Mouse (Mus musculus) neural tube, embryonic 10.5 days (tissue): Measurements from ENCODE around the gene Ppil2.

Experiments used
- DNase-seq: peaks from one replicate; pipeline ENCODE4 v3.0.0-alpha.2; 2017; ENCODE audit warnings: low spot score; ENCODE audit errors: extremely low spot score

The Ppil2 gene

DNA sequence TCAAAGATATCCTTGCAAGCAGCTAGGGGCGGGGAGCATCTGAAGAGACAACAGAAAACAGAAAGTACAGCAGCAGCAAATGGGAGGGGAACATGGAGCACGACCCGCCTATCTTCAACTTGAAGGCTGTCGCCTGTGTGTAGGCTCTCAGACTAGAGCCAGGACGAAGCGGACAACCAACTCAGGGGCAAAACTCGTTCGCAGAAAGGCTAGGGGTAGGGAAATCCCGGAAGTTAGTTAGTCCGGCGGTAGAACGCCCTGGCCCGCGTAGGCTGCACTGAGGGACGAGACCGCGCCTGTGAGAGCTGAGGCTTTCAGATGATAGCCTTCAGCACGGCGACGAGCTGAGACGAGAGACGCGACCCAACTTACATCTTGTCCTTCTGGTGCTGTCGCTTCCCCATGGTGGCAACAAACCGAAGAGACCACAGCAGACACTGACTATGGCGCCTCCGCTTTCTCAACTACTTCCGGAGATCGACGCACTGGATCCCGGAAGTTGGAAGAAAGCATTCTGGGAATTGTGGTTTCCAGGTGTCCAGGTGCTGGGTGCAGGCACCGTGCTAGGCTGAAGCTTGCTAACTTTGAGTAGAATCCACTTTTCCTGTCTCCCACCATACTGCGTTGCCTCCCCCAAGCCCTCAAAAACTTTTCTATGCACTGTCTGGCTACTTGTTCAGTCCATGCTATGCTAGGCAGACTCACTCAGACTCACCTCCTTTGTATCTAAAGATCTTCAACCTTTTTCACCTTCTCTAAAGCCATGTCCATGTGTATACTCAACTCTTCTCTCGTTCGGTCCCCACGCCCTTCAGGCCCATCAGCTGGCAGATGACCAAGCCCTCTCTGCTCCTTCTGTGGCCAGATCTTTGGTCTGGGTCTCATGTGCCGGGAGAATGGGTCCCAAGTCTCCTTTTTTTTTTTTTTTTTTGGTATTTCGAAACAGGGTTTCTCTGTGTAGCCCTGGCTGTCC lies at the start of gene Ppil2:
TSS of gene Ppil2 (minus strand) at position 487 of the 973 bp plus-strand sequence.
- peak; percentile 75 for DNase-seq

GRCm38 (mm10) chr16:17154346-17154745 lies 43.3 kb upstream of the Ppil2 start:
- no peak for DNase-seq

- no peak for DNase-seq
These were observed 40.8 kb upstream of the Ppil2 start for GRCm38 (mm10) chr16:17151874-17152273.

DNA sequence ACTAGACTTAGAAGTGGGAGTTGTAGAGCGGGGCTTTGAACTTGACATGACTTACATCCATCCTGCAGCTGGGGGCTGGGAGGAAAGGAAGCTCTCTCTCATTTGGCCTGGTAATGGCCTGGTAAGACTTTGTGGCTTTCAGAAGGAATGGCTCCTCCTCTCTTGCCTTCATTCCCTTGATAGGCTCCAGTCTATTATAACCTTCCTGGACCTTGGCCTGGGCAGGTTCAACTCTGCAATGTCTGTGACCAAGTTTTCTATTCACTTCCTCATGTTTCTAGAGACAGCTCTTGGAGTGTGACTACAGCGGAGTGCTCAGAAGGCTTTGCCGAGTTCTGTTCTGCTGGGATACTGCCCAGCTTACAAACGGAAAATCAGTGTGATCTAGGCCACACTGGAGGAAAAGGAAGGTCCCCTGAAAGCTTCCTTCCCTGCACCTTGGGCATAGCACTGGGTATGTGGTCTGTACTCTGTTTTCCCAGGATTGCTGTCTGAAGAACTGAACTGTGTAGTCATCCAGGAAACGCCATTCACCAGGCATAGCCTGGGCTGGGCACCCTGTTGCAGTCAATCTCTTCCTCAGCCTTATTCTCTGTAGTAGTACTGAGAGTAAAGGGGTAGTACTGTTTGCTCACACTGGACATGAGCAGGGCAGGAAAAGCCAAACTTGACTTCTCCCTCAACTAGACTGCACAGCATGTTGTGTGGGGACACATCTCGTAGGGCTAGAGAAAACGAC lies 39.6 kb upstream of the Ppil2 start:
- no peak for DNase-seq

DNA sequence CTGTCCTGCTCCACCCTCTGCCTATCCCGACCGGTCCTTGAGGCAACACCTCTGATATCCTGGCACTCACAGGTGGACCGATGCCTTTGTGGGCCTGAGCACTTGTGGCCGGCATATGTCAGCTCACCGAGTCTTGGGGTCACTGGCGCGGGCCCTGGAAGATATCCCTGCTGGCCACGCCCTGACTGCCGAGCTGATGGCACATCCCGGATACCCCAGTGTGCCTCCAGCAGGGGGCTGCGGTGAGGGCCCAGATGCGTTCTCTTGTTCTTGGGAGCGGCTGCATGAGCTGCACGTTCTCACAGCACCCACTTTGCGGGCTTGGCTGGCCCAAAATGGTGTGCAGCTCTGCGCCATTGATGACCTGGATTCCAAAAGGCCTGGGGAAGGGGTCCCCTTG lies 37.0 kb upstream of the Ppil2 start:
- DNase-seq: peak; percentile 59

DNA sequence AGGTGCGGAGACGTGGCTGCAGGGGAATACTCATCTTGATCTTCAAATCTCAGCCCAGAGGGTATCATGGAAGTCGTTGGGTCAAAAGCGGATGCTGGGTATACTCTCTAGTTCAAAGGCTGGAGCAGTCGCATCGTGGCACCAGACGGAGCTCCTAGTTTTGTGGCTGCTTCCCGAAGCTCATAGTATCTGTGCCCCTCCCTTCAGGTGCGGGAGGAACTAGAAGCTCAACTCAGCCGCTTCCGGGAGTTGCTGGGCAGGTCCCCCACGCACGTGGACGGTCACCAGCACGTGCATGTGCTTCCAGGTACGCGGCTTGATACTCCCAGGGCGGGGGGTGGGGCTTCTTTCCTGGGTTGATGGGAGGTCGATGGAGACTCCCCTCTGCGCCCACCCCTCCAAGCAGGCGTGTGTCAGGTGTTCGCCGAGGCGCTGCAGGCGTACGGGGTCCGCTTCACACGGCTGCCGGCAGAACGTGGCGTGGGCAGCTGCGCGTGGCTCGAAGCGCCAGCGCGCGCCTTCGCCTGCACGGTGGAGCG lies 36.4 kb upstream of the Ppil2 start:
- DNase-seq: peak; percentile 54

GRCm38 (mm10) chr16:17146772-17147235 lies 35.7 kb upstream of the Ppil2 start, which contains the start of gene Ccdc116:
Gene Ccdc116 (minus strand): TSS chr16:17147229.
- peak; percentile 82 for DNase-seq

GRCm38 (mm10) chr16:17144339-17144738 lies 33.3 kb upstream of the Ppil2 start, which contains the start of gene Ydjc:
Gene Ydjc (plus strand): TSS chr16:17144621.
- DNase-seq: no peak

- no peak for DNase-seq
These were observed 26.3 kb upstream of the Ppil2 start for GRCm38 (mm10) chr16:17137355-17137754.

GRCm38 (mm10) chr16:17132906-17133200 lies 21.8 kb upstream of the Ppil2 start:
- no peak for DNase-seq

GRCm38 (mm10) chr16:17132089-17132905 lies 21.2 kb upstream of the Ppil2 start, which contains the start of gene Sdf2l1:
Gene Sdf2l1 (minus strand): TSS chr16:17132383.
- DNase-seq: peak; percentile 97

GRCm38 (mm10) chr16:17131191-17132088 lies 20.4 kb upstream of the Ppil2 start:
- DNase-seq: no peak

DNA sequence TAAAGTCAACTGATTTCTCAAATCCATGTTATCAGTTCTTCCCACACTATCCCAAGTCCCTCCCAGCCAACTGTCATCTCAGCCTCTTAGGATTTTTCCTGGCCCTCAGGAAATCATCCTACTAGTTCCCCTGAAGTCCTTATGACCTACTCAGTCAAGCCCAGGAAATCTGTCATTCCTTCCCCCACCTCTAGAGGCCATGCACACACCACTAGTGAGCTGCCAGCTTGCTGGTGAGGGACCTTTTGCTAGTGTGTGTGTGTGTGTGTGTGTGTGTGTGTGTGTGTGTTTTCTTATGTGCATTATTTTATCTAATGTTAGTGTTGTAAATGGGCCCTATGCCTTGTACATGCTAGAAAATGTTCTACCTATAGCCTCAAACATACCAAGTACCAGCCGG lies 16.2 kb upstream of the Ppil2 start:
- no peak for DNase-seq

DNA sequence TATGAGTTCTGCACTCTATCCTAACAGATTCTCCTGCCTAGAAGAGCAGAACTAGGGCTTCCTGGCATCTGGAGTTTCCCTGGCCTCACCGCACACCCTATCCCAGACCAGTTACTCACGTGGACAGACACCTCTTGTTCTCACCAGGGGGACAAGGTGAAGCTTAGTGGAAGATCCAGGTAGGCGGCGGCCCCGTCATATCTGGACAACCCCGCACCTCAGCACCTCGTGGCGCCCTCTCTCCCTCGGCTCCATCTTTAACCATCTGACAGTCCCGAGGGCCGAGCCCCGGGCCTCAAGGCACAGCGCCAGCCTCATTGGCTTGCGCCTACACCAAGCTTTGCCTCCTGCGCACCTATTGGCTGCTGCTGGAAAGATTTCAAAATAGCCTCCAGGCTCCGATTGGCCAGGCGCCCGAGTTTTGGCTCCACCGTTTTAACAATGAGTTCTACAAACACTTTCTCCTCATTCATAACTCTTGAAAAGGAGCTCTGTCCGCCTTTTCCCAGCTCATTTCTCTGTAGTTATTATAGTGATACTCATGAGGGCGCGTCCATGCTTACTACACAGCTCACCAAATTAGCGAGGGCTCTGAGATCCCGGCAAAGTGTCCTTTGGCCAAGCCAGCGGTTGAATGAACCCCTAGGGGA lies 13.9 kb upstream of the Ppil2 start, which contains the start of gene 2610318N02Rik:
TSS of gene 2610318N02Rik (minus strand) at position 297 of the 650 bp plus-strand sequence.
- peak; percentile 84 for DNase-seq

- DNase-seq: peak; percentile 84
These were observed 13.2 kb upstream of the Ppil2 start for GRCm38 (mm10) chr16:17124119-17124870.

DNA sequence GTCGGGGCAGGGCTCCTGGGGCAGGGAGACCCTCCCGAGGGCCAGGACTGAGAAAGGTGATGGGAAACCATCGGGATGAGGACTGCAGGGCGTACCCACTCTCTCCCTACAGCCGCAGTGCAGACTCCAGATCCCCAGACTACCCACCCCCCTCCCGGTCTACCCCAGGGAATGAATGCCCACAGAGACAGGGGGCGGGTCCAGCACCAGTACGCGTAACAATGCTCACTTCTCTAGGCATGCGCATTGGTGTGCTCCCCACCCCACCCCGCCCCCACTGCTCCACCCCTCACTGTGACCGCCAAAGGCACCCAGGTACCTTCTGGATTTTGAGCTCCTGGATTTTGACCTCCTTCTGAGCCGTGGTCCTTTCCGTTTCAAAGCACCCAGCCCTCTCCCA lies 10.5 kb upstream of the Ppil2 start:
- no peak for DNase-seq

DNA sequence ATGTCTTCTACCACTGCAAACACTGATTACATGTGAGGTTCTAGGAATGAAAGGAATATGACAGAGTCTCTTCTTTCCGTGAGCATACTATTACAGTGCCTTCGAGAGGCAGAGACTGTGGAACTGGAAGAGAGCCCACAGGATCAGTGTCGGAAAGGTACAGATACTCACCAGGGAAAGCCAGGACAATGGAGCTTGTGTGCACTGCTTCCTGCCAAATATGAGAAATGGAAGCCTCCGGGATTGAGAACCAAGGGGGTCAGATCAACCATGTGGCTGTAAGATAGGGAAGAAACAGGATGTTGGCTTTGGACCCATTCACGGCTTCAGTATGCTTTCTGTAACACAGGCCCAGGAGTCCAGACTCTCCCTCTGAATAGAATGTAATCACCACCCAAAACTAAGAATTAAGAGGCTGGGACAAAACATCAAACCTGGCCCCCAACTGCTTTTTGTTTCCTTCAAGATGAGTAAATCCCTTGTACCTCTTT lies 6.3 kb upstream of the Ppil2 start:
- DNase-seq: no peak

DNA sequence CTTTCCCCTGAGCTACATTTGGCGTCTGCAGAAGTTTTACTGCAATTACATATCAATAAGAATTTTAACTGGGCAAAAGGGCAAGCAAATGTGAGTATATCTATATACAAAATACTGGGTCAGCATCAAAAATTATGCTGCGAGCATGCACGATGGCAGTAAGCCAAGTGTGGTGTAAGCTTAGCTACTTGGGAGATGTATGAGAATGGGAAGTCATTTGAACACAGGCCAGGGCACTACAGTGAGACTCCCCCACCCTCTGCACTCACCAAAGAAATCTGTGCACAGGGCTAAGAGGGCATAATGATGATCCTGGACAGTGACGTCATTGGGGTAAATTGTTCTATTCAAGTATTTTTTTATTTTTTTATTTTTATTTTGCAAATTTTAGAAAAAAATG lies 6.5 kb downstream of the Ppil2 start:
- no peak for DNase-seq
